Mouse (Mus musculus) urinary bladder, postnatal 25 days (tissue): ENCODE measurements around the gene Emg1.

ENCODE experiments used
- DNase-seq: peaks from one replicate; pipeline ENCODE4 v3.0.0; 2022; ENCODE audit warnings: low spot score

Gene Emg1

DNA sequence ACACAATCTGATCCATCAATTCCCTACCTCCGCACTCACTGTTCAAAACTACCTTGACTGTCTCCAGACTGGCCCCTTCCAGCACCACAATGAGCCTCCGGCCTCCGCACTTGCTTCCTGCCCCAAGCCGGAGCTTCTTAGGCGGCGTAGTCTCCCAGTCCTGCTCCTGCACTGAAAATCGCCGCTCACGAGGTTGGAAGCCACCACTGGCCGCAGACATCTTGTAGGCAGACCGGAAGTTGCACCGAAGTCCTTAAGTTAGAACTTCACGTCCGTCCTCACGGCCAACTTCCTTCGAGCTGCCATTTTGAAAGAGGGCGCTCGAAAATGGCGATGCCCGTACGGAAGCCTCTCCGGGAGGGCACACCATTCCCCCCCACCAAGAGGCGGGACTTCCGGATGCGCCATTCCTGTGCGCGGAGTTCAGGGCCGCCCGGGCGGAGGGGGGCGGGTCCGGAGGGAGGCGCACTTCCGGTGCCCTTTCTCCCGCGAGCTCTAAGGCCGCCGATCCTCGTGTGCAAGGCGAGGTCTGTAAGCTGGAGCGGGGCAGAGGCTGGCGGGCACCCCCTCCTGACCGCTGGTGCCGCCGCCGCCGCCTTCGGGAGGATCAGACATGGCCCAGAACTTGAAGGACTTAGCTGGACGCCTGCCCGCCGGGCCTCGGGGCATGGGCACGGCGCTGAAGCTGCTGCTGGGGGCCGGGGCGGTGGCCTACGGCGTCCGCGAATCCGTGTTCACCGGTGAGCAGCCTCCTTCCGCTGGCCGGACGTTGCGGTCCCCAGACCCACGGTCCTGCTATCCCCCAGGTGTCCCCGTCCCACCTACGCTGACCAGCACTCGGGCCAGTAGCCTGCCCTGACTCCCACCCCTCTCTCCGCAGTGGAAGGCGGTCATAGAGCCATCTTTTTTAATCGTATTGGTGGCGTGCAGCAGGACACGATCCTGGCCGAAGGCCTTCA lies at the start of gene Emg1, which contains the start of gene Phb2:
Gene Emg1 (minus strand): TSS at position 355 of the 959 bp plus-strand sequence.
Gene Phb2 (plus strand): TSS at position 513 of the 959 bp plus-strand sequence.
- DNase-seq, result peak; percentile 99

DNA sequence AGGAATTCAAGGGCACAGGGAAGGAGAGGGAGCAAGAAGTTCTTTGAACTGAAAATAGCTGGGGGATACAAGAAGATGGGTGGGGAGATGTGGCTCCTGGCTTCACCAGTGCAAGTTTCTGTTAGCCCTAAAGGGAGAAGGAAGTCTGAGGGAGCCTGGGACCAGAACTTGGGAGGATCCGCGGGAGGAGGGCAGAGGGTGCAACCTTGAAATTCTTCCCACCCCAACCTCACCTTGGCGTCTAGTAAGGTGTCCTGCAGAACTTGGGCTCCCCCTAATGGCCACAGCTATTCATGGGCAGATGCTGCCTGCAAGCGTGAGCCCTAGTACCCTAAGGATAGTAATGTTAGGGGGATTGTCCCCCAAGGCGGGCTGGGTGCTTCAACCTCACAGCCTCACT lies 47.3 kb upstream of the Emg1 start:
- peak; percentile 84 for DNase-seq

DNA sequence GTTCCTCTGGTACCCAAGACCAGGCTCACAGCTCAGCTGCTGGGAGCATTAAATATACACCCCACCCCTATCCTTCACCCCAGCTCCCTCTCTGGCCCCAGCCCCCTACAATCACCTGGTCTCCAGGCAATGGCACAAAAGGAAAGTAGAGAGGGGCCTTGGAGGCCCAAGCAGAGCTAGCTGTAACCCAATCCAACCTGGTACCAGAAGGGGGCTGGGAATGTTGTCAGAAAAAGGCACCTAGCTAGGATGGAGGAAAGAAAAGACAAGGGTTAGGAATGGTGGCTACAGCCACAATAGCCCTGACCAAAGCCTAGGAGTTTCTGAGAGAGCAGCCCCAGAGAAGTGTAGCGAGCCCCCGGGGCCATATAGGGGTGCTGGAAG lies 46.9 kb upstream of the Emg1 start:
- no peak for DNase-seq

DNA sequence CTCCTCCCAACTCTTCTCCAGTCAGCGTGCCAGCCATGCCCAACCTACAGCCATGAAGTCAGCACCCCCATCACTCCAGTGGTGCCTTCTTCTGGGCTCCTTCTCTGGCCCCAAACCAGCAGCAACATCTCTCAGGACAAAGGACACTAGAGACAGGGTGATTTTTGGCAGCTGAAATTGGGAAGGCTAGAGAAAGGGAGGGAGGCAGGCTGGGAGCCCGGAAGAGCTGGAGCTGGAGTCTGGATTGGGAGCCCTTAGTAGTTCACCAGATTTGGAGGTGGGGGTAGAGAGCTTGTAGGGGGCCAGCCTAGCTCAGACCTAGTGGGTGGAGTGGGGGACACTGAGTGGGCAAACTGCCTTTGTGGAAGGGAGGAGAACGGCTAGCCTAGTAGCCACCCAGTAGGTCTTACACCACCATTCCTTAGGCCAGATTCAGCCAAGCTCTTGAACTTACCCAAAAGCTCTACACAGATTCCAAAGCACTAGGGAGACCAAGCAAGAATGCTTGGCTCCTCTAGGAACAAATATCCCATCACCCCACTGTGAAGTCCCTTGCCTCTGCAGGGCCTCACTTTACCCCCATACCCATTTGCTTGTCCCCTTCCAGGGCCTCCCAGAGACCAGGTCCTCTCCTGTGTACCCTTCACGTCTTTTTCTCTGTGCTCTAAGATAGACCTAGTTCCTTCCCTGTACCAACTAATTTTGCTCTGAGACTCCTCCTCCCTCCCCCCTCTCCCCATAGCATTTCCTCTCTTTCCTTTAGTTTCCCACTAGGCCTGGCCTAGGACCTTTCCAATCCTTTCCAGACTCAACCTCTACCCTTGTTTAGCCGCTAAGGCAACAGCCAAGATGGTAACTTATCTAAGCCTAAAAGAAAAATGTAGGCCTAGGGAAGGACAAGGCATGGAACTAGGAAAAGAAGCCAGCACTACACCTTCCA lies 46.2 kb upstream of the Emg1 start:
- DNase-seq, result no peak

DNA sequence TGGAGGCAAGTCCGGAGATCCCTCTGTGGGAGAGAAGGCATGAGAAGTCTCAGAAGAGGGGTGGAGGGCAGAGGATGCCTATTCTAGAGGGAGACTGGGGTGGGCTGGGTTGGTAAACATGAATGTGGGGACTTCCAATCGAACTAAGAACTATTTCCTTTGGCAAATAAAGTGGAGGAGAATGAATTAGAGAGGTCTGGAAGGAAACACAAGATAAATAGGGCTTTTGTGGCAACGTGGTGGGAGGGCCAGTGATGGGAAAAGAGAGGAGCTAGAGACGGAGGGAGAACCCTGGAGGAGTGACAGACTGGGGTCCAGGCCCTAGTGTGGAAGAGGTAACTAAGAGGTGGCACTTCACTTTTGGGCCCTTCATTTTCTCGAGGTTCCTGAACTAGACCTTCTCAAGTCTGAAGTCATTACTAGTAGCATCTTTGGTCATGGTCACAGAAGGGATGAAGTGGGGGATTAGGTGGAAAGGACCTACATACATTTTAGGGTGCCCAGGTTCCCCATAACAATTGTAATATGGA lies 45.4 kb upstream of the Emg1 start:
- no peak for DNase-seq

DNA sequence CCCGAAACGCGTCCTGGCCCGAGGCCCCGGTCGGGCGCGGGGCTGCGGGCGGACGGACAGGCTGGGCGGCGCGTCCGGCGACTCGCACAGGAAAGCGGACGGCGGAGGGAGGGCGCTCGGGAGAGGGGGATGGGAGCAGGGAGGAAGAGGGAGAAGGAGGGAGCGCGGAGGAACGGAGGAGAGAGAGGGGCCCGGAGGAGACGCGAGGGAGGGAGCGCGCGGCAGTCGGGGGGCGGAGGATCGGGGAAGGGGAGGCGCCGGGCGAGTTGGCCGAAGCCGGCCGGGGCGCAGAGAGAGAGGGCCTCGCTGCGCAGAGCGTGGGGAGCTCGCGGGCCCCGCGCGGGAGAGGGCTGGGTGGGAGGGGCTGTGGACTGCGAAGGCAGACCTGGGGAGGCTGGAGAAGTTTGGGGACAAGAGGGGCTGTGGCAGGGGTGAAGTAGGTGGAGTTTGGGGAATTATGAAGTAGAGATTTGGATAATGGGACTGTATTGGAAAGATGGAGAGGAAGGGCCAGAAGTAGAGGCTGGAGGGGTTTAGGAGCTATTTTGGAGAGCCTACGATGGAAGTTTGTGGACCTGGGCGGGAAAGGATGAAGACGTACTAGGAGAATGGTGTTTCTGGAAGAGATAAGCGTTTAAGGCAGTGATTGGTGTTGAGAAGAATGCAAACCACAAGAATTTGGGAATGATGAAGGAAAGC lies 44.8 kb upstream of the Emg1 start:
- peak; percentile 76 for DNase-seq

DNA sequence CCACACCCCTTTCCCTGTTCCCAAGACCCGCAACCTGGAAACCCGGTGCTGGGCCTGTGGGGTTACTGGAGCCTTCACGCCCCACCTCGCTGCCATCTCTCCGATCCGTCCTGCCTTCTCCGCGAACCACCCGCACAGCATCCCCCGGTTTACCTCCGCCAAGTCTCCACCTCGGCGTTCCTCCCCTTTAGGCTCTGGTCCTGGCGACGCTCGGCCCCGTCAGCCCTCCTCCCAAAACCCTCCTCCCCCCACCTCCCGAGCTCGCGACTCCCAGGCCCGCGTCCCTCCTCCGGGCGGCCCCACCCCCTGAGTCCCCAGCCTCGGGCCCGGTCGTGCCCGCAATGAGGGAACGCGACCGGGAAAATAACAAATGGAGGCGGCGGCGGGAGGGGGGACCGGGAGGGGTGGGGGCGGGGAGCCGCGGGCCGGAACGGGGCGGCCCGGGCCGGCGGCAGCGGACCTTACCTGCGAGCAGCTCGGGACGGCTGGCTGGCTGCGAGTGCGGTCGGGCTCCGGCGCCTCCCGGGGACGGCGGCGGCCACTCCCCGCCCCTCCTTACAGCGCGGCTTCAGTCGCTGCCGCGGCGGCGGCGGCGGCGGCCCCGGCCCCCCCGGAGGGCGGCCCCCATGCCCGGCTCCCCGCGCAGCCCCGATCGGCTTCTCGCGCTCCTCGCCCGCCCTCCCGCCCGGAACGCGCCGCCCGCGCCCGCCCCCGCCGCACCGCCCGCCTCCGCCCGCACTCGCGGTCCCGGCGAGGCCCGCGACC lies 44.0 kb upstream of the Emg1 start, which contains the start of the genes Gm45234 and Atn1:
Gene Gm45234 (minus strand): TSS at position 191 of the 765 bp plus-strand sequence.
Gene Atn1 (minus strand): TSS at position 694 of the 765 bp plus-strand sequence.
- peak; percentile 61 for DNase-seq

DNA sequence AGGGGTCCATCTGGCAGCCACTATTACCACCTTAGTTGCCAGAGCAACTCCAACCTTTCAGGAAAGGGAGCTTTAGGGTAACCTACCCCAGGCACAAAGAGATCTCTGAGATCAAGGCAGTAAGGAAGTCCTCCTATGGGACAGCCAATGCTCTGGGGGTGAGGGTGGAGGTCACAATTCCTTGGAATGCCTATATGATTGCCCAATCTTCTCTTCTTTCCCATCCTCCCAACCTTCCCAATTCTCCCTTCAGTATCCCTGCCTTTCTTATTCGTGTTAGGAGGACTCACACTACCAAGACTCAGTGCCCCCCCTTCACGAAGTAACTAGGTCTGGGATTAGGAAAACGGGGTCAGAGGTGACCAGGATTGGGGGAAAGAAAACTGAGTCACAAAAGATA lies 43.3 kb upstream of the Emg1 start:
- no peak for DNase-seq

DNA sequence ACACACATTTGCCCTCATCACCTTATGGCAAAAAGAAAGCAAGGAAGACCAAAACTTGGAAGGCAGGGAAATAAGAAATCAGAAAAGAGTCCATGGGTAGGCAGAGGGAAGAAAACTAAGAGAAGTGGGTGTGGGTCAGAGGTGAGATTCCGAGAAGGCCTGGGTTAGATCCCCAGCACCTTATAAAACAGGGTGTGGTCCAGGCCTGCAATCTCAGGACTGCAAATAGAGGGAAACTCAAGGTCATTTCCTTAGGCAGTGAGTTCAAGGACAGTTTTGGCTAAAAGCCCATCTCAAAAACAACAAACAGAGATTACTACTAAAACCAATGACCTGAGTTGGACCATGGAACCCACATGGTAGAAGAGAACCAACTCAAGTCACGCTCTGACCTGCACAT lies 41.9 kb upstream of the Emg1 start:
- no peak for DNase-seq

DNA sequence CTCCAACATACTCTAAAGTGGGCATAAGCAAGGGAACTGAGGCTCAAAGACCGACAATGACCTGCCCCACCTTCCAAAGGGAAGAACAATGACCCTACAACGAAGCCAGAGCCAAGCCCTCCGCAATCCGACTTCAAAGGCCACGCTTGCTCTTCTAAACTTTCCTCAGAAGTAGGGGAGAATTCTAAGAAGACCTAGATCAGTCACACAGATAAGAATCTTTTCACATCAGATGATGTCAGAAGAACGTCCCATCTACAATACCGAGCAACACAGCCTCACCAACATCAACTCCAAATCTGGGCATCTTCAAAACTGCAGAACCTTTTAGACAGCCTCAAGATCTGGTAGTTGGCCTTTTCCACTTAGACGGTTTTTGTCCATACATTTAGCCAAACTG lies 38.4 kb upstream of the Emg1 start:
- DNase-seq, result no peak

DNA sequence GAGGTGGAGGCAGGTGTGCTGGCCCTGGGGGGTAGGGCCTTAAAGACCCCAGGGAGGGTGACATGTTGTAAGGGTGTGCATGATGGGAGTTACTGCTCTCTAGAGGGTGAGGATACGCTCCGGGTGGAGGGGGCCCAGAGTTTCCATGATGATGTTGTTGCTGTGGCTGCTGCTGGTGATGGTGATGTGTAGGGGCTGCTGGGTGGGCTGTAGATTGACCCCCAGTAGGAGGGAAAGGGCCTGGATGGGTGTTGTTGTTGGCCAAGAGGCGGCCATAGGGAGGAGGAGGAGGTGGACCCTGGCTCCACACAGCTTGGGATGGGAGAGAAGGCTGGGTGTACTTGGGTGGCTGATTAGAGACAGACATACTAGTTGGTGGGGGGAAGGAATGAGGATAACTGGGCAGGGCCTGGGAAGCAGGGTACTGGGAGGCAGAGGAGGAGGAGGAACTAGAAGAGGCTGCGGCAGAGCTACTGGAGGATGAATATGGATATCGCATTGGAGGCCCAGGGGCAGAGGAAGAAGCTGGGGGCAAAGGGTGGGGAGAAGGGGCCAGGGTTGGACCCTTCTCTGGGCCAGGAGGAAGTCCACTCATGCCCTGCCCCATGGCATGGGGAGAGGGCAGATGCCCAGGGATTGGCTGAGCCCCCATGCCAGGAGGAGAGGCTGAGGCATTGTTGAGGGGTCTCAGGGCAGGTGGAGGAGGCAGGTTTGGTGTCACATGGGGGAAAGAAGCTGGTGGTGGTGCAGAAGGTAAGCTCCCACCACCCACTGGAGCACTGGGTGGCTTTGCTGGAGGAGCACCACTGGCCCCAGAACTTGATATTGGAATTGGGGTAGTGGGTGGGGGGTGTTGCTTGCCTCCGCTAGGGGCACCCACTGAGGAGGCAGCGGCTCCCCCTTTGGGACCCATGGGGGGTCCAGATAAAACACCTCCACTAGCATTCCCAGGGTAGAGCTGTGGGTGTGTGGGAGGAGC lies 35.0 kb upstream of the Emg1 start:
- DNase-seq, result no peak

DNA sequence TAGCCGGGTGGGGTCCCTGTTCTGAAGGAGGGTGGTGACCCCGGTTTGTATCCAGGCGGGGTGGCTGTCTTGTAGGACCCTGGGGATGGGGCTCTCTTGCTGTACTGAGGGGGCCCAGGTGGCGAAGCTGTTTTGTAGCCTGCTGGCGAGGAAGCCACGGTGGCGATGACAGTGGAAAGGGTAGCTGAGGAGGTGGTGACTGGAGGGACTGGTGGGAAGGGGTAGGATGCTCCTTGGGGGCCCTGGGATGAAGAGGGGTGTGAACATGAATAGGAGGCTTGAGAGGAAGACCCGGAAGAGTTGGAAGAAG lies 34.3 kb upstream of the Emg1 start:
- DNase-seq, result no peak

DNA sequence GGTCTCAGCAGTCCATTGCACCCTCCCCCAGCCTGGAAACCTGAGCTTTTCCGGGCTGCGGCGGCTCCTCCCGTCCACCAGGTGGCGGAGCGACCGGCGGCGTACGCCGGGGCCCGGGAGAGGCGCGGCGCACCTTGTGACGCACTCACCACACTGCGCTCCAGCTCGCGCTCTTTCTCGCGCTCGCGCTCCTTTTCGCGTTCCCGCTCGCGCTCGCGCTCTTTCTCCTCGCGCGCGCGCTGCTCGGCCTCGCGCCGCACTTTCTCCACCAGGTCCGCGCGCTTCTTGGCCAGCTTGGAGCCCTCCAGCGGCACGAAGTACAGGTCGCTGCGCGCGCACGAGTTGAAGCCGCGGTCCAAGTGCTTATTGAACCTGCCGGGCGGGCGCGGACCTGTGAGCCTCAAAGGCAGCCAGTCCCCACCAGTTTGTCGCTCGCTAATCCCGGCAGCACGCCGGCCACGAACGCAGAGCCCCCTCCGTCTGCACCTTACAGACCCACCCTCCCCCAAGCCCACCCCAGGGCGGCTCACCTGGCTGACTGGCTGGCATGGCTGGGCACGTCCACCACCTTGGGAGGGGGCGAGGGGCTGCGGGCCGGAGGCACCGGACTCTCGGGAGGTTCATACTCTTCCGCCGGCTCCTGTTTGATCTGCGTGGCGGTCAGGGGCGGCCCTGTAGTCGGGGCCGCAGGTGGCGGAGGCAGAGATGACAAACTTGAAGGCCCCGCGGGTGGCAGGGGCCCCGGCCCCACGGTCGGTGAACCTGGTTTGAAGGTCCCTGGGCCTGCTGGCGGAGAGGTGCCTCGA lies 33.7 kb upstream of the Emg1 start:
- DNase-seq, result peak; percentile 88

DNA sequence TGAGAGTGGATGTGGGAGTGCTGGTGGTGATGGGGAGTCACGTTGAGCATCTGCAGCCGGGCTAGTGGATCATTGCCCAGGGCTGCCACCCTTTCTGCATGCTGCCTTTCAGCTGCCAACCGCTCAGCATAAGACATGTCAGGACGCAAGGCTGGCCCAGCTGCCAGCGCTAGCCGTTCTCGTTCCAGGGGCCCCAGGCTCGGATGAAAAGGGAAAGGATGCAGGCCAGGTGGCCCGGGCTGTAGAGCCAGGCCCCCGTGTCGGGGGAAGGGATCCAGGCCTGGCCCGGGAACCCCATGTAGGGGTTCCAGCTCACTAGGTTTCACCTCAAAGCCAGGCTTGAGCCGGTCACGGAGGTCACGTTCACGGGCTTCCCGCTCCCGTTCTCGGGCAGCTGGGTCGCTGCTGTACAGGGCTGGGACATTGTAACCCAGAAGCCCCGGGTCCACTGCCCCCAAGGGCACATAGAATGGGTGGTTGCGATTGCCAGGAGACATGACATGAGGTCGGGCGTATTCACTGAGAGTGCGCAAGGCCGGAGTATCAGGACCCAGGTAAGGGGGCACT lies 32.9 kb upstream of the Emg1 start:
- DNase-seq, result no peak

DNA sequence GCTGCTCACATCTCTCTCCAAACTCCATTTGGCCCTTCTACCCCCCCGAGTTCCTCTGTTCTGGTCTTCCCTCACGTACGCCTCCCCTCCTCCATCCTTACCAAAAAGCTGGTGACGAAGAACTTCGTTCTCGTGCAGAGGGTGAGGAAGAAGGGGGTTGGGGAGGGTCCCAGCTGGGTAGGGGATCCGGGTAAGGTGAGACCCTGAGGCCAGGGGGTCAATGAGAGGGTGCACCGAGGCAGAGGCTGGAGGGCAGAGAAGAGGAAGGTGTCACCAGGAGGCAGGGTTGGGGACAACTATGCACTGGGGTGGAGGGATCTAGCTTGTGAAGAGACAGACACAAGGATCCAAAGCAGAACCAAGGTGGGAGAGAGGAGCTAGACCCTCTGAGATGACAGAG lies 31.7 kb upstream of the Emg1 start:
- DNase-seq, result no peak

DNA sequence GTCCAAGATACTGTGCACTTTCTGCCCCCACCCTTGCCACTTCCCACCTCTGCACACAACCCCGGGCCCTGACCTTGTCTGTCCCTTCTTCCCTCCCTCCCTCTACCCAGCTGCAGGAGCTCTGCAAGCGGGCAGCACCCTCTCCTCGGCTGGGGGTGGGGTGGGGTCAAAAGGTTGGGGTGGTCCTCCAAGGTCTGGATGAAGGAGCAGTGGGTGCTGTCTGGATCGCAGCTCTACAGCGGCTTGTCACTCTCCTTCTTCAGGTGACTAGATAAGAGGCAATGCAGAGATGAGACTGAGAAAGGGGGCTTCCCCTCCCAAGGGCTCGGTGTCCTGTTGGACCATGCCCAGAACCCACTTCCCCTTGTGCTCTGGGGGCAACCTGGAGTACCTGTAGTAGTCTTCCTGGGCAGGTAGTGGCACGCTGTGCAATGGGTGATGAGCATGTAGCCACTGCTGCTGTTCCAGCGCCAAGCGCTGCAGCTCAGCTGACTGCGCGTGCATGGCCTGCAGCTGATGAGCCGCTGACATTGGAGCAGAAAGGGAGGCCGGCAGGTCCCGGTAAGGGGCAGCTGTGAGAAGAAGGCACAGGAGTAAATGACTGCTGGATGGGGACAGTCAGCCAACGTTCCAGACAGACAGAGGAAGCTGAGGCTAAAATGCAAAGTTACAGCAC lies 31.0 kb upstream of the Emg1 start:
- no peak for DNase-seq

DNA sequence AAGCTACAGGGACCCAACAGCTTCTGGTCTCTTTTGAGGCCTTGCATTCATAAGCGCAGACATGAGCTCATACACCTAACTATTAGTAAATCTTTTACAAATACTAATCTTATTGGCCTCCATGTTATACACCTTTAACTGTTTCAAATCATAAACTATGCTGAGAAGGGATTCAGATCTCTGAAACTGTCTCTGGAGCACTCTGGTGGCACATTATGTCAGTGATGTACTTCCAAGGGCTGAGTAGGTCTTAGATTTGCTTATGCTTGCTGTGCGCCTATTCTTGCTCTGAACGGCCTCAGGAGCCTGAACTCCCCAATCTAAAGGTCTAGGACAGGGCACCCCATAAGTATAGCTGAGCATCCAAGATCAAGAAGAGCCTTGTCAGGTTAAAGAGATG lies 29.9 kb upstream of the Emg1 start:
- DNase-seq, result no peak
